Mouse (Mus musculus): ENCODE measurements around the gene Frmd4a. TPM values are rescaled to one million over a fixed set of nuclear protein-coding genes. Genes with fewer than 3 reads are reported as not detected.

Gene Frmd4a
- total and polyA plus RNA-seq, 3 experiments: 10.4 to 21.0 (median 20.0) TPM

- no peak for DNase-seq
- Histone ChIP-seq H3K27ac (peak overlapping the region; percentile 13; the same call in 1 of the 2 replicates), H3K4me3 (no peak overlapping the region), H3K4me1 (ENCODE audit: control insufficient read depth, insufficient read depth, low read length) (peaks cover 18% of the 10 kb centered on the region), H3K27me3 (ENCODE audit: control insufficient read depth, insufficient read depth, low read length) (no peaks in the 10 kb centered on the region), H3K36me3 (ENCODE audit: control insufficient read depth, insufficient read depth, low read length) (peaks cover 14% of the 10 kb centered on the region), H3K9ac (ENCODE audit: low read depth, low read length) (no peak overlapping the region), H3K79me2 (replicated peaks; ENCODE audit: control insufficient read depth, insufficient read depth, low read length) (peaks cover 2% of the 10 kb centered on the region; the same call in 1 of the 2 replicates)
- intact Hi-C loops (cut with DNase I): no loop called here
- TF ChIP-seq CTCF (IDR thresholded peaks at IDR 0.05) (no peak), EP300 (IDR thresholded peaks at IDR 0.05; ENCODE audit: insufficient read depth, low read depth, low read length) (no peak), POLR2A (IDR thresholded peaks at IDR 0.05; ENCODE audit: insufficient read depth, low read depth, low read length) (no peak)
- WGBS: 66% methylated on average over 5 of the region's 5 CpGs
Observed at GRCm38 (mm10) chr2:4562826-4563225, 545.3 kb downstream of the Frmd4a start.

GRCm38 (mm10) chr2:4563322-4563721, 545.8 kb downstream of the Frmd4a start:
- H3K27ac ChIP-seq: no peak overlapping the region; the same call in 1 of the 2 replicates
- H3K36me3 ChIP-seq (ENCODE audit: control insufficient read depth, insufficient read depth, low read length): peaks cover 17% of the 10 kb centered on the region
- intact Hi-C loops (cut with DNase I): no loop called here
- no peak overlapping the region for H3K9ac ChIP-seq (ENCODE audit: low read depth, low read length)
- H3K79me2 ChIP-seq (replicated peaks; ENCODE audit: control insufficient read depth, insufficient read depth, low read length): peaks cover 2% of the 10 kb centered on the region; the same call in 1 of the 2 replicates
- no peaks in the 10 kb centered on the region for H3K27me3 ChIP-seq (ENCODE audit: control insufficient read depth, insufficient read depth, low read length)
- no peak overlapping the region for H3K4me3 ChIP-seq
- DNase-seq: no peak
- H3K4me1 ChIP-seq (ENCODE audit: control insufficient read depth, insufficient read depth, low read length): peaks cover 16% of the 10 kb centered on the region
- 34% methylated on average over 1 of the region's 1 CpGs for WGBS
- TF ChIP-seq CTCF (IDR thresholded peaks at IDR 0.05) (no peak), POLR2A (IDR thresholded peaks at IDR 0.05; ENCODE audit: insufficient read depth, low read depth, low read length) (no peak), EP300 (IDR thresholded peaks at IDR 0.05; ENCODE audit: insufficient read depth, low read depth, low read length) (no peak)

- H3K27ac ChIP-seq: peak overlapping the region; percentile 13; the same call in 1 of the 2 replicates
- peaks cover 20% of the 10 kb centered on the region for H3K4me1 ChIP-seq (ENCODE audit: control insufficient read depth, insufficient read depth, low read length)
Observed at GRCm38 (mm10) chr2:4566260-4566955, 548.9 kb downstream of the Frmd4a start.

GRCm38 (mm10) chr2:4566956-4567680, 549.6 kb downstream of the Frmd4a start:
- intact Hi-C loops (cut with DNase I): no loop called here
- Histone ChIP-seq H3K36me3 (ENCODE audit: control insufficient read depth, insufficient read depth, low read length) (peaks cover 35% of the 10 kb centered on the region), H3K4me3 (no peak overlapping the region), H3K9ac (ENCODE audit: low read depth, low read length) (no peak overlapping the region), H3K27me3 (ENCODE audit: control insufficient read depth, insufficient read depth, low read length) (no peaks in the 10 kb centered on the region), H3K27ac (peak overlapping the region; percentile 33; the same call in 1 of the 2 replicates), H3K4me1 (ENCODE audit: control insufficient read depth, insufficient read depth, low read length) (peaks cover 22% of the 10 kb centered on the region), H3K79me2 (replicated peaks; ENCODE audit: control insufficient read depth, insufficient read depth, low read length) (peaks cover 2% of the 10 kb centered on the region; the same call in 1 of the 2 replicates)
- no peak for DNase-seq
- TF ChIP-seq EP300 (IDR thresholded peaks at IDR 0.05; ENCODE audit: insufficient read depth, low read depth, low read length) (no peak), CTCF (IDR thresholded peaks at IDR 0.05) (no peak), POLR2A (IDR thresholded peaks at IDR 0.05; ENCODE audit: insufficient read depth, low read depth, low read length) (no peak)
- WGBS: 75% methylated on average over 9 of the region's 9 CpGs

More at GRCm38 (mm10) chr2:4566260-4566955, 548.9 kb downstream of the Frmd4a start:
- no peaks in the 10 kb centered on the region for H3K27me3 ChIP-seq (ENCODE audit: control insufficient read depth, insufficient read depth, low read length)
- intact Hi-C loops (cut with DNase I): no loop called here
- peaks cover 37% of the 10 kb centered on the region for H3K36me3 ChIP-seq (ENCODE audit: control insufficient read depth, insufficient read depth, low read length)
- TF ChIP-seq EP300 (IDR thresholded peaks at IDR 0.05; ENCODE audit: insufficient read depth, low read depth, low read length): no peak
- no peak for TF ChIP-seq POLR2A (IDR thresholded peaks at IDR 0.05; ENCODE audit: insufficient read depth, low read depth, low read length)
- TF ChIP-seq CTCF (IDR thresholded peaks at IDR 0.05): no peak
- DNase-seq: no peak
- H3K9ac ChIP-seq (ENCODE audit: low read depth, low read length): no peak overlapping the region
- peaks cover 2% of the 10 kb centered on the region; the same call in 1 of the 2 replicates for H3K79me2 ChIP-seq (replicated peaks; ENCODE audit: control insufficient read depth, insufficient read depth, low read length)
- H3K4me3 ChIP-seq: no peak overlapping the region
- WGBS: 83% methylated on average over 4 of the region's 4 CpGs

- no peaks in the 10 kb centered on the region for H3K27me3 ChIP-seq (ENCODE audit: control insufficient read depth, insufficient read depth, low read length)
- TF ChIP-seq POLR2A (IDR thresholded peaks at IDR 0.05; ENCODE audit: insufficient read depth, low read depth, low read length) (no peak), CTCF (IDR thresholded peaks at IDR 0.05) (no peak), EP300 (IDR thresholded peaks at IDR 0.05; ENCODE audit: insufficient read depth, low read depth, low read length) (no peak)
- H3K4me3 ChIP-seq: no peak overlapping the region
- peaks cover 2% of the 10 kb centered on the region; the same call in 1 of the 2 replicates for H3K79me2 ChIP-seq (replicated peaks; ENCODE audit: control insufficient read depth, insufficient read depth, low read length)
- peak; percentile 51 to 52 for DNase-seq
- 46% methylated on average over 5 of the region's 5 CpGs for WGBS
- peak overlapping the region; percentile 74 for H3K27ac ChIP-seq
- H3K4me1 ChIP-seq (ENCODE audit: control insufficient read depth, insufficient read depth, low read length): peaks cover 25% of the 10 kb centered on the region
- peaks cover 46% of the 10 kb centered on the region for H3K36me3 ChIP-seq (ENCODE audit: control insufficient read depth, insufficient read depth, low read length)
- intact Hi-C loops (cut with DNase I): loop anchor here (1.0 kb wide), 1 partner anchor 9 kb away; no protein-coding TSS in a partner anchor
- no peak overlapping the region for H3K9ac ChIP-seq (ENCODE audit: low read depth, low read length)
Observed at GRCm38 (mm10) chr2:4568967-4569366, 551.5 kb downstream of the Frmd4a start.
